Mouse (Mus musculus): ENCODE results near the gene Slc25a38. TPM values are rescaled to one million over a fixed set of nuclear protein-coding genes. Genes with fewer than 3 reads are reported as not detected.

The Slc25a38 gene
- polyA plus RNA-seq (2015; fragmentation: Nextera tagmentation; extraction: Ambion mirVana) = 48.1 and 48.6 TPM in 2 replicates

DNA sequence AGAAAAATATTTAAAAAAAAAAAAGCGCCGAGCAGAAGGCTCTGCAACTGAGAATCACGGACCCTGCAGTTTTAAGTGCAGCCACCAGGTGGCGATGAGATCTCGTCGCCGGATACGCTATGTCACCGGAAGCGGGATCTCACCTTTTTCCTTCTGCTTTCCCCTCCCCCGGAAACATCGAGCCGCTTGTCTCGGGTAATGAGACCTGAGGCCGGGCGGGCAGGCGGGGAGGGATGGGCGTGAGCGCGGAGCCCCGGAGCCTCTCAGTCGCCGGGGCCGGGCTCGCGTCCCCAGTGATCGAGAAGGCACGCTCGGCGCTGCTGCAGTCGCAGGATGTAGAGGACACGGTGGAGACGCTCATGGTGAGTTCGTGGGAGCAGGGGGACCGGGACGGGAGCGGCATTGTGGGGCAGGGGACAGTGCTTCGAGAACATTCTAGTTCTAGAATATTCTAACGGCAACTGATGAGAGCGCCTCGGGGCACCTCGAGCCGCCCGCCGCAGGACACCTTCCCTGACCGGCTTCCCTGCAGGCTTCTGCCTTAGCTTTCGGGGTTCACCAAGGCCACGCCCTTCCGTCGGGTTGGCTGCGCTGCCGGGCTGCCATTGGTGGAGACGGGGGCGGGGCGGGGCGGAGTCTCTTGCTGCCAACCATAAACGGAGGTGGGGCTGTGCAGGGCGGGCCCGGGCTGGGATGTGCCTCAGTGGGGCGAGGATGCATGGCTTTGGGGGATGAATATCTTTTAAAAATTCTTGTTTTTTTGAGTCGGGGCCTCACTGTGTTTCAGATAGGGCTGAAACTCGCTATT lies at the start of gene Slc25a38:
Slc25a38 (plus strand) TSS at position 164 of the 808 bp plus-strand sequence.
- Histone ChIP-seq H3K9ac (ENCODE audit: low read depth, low read length) (peak within 1 kb of the TSS; percentile 90), H3K4me2 (ENCODE audit: low read length) (peak within 1 kb of the TSS; percentile 72), H3K9me3 (ENCODE audit: control insufficient read depth, low read length) (no peaks in the 10 kb centered on the region), H3K27me3 (replicated peaks; ENCODE audit: control insufficient read depth, insufficient read depth, low read length) (no peaks in the 10 kb centered on the region), H3K4me3 (ENCODE audit: low read length) (peak within 1 kb of the TSS; percentile 90), H3K27ac (ENCODE audit: low read depth, low read length) (peak within 1 kb of the TSS; percentile 97), H3K4me1 (ENCODE audit: control insufficient read depth, insufficient read depth, low read depth, low read length) (no peaks in the 10 kb centered on the region; the same call in 1 of the 2 replicates), H3K36me3 (ENCODE audit: control insufficient read depth, insufficient read depth, low read length) (no peaks in the 10 kb centered on the region)
- peak; percentile 97 for ATAC-seq
- under 1% methylated on average over 58 of the region's 62 CpGs for WGBS

- 75% methylated on average over 4 of the region's 4 CpGs for WGBS
- H3K9me3 ChIP-seq (ENCODE audit: control insufficient read depth, low read length) = no peaks in the 10 kb centered on the region
- no peak overlapping the region for H3K9ac ChIP-seq (ENCODE audit: low read depth, low read length)
- H3K4me1 ChIP-seq (ENCODE audit: control insufficient read depth, insufficient read depth, low read depth, low read length) = no peaks in the 10 kb centered on the region
- H3K27me3 ChIP-seq (replicated peaks; ENCODE audit: control insufficient read depth, insufficient read depth, low read length) = no peaks in the 10 kb centered on the region; the same call in 1 of the 2 replicates
- H3K4me2 ChIP-seq (ENCODE audit: low read length) = no peak overlapping the region
- no peak overlapping the region for H3K27ac ChIP-seq (ENCODE audit: low read depth, low read length)
- no peak overlapping the region for H3K4me3 ChIP-seq (ENCODE audit: low read length)
- ATAC-seq = no peak
- H3K36me3 ChIP-seq (ENCODE audit: control insufficient read depth, insufficient read depth, low read length) = no peaks in the 10 kb centered on the region
Measured at GRCm38 (mm10) chr9:120064317-120064716, 45.9 kb upstream of the Slc25a38 start.

GRCm38 (mm10) chr9:120067609-120068008 lies 42.6 kb upstream of the Slc25a38 start:
- Histone ChIP-seq H3K4me1 (ENCODE audit: control insufficient read depth, insufficient read depth, low read depth, low read length) (no peaks in the 10 kb centered on the region), H3K27ac (ENCODE audit: low read depth, low read length) (no peak overlapping the region), H3K4me3 (ENCODE audit: low read length) (no peak overlapping the region), H3K27me3 (replicated peaks; ENCODE audit: control insufficient read depth, insufficient read depth, low read length) (no peaks in the 10 kb centered on the region; the same call in 1 of the 2 replicates), H3K9ac (ENCODE audit: low read depth, low read length) (no peak overlapping the region), H3K4me2 (ENCODE audit: low read length) (no peak overlapping the region), H3K36me3 (ENCODE audit: control insufficient read depth, insufficient read depth, low read length) (no peaks in the 10 kb centered on the region), H3K9me3 (ENCODE audit: control insufficient read depth, low read length) (no peaks in the 10 kb centered on the region)
- WGBS = 82% methylated on average over 2 of the region's 2 CpGs
- ATAC-seq = no peak

DNA sequence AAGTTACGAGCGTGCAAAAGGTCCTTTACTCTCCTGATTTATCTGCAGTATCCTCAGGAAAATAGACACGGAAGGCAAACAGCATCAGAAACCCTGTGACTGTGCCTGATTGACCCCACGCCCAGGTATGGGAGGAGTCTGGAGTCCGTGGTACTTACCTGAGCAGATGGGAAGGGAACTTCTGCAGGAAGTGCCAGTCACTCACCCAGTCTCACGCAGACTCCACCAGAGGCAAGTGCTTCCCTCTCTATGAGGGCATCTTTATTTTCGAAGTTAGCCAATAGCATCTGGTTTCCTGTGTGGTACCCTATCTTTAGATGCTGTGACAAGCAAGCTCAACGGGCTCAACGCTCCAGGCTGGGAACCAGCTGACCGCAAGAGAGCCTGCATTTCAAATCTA lies 42.1 kb upstream of the Slc25a38 start:
- ATAC-seq = no peak
- Histone ChIP-seq H3K36me3 (ENCODE audit: control insufficient read depth, insufficient read depth, low read length) (no peaks in the 10 kb centered on the region), H3K27ac (ENCODE audit: low read depth, low read length) (no peak overlapping the region), H3K9ac (ENCODE audit: low read depth, low read length) (no peak overlapping the region), H3K4me2 (ENCODE audit: low read length) (no peak overlapping the region), H3K9me3 (ENCODE audit: control insufficient read depth, low read length) (no peaks in the 10 kb centered on the region), H3K4me1 (ENCODE audit: control insufficient read depth, insufficient read depth, low read depth, low read length) (no peaks in the 10 kb centered on the region), H3K4me3 (ENCODE audit: low read length) (no peak overlapping the region), H3K27me3 (replicated peaks; ENCODE audit: control insufficient read depth, insufficient read depth, low read length) (no peaks in the 10 kb centered on the region; the same call in 1 of the 2 replicates)
- 73% methylated on average over 10 of the region's 10 CpGs for WGBS

- no peak for ATAC-seq
- no peaks in the 10 kb centered on the region for H3K36me3 ChIP-seq (ENCODE audit: control insufficient read depth, insufficient read depth, low read length)
- H3K9me3 ChIP-seq (ENCODE audit: control insufficient read depth, low read length) = no peaks in the 10 kb centered on the region
- H3K4me1 ChIP-seq (ENCODE audit: control insufficient read depth, insufficient read depth, low read depth, low read length) = no peaks in the 10 kb centered on the region
- no peak within 1 kb of the TSS for H3K27ac ChIP-seq (ENCODE audit: low read depth, low read length)
- no peak within 1 kb of the TSS for H3K9ac ChIP-seq (ENCODE audit: low read depth, low read length)
- WGBS = 87% methylated on average over 11 of the region's 11 CpGs
- no peak within 1 kb of the TSS for H3K4me3 ChIP-seq (ENCODE audit: low read length)
- H3K27me3 ChIP-seq (replicated peaks; ENCODE audit: control insufficient read depth, insufficient read depth, low read length) = no peaks in the 10 kb centered on the region; the same call in 1 of the 2 replicates
- H3K4me2 ChIP-seq (ENCODE audit: low read length) = no peak within 1 kb of the TSS
Measured at GRCm38 (mm10) chr9:120069779-120070178, 40.4 kb upstream of the Slc25a38 start, which contains the start of gene Cx3cr1. Gene Cx3cr1, minus strand, starts transcription at chr9:120069879.

DNA sequence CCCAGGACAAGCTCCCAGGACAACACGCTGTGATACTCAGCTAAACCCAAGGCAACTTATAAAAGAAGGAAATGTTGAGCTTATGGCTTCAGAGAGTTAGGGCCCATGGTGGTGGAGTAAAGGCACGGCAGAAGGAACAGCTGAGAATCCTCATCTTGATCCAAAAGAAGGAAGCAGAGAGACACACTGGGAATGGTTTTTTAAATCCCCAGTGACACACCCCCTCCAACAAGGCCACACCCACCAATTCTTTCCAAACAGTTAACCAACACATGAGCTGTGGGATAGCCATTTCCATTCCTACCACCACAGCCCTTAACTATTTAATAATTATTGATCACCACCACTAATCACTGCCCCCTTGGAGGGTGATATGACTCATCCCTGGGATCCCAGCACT lies 38.9 kb upstream of the Slc25a38 start:
- Histone ChIP-seq H3K4me2 (ENCODE audit: low read length) (no peak overlapping the region), H3K36me3 (ENCODE audit: control insufficient read depth, insufficient read depth, low read length) (no peaks in the 10 kb centered on the region), H3K9ac (ENCODE audit: low read depth, low read length) (no peak overlapping the region), H3K4me1 (ENCODE audit: control insufficient read depth, insufficient read depth, low read depth, low read length) (no peaks in the 10 kb centered on the region), H3K27me3 (replicated peaks; ENCODE audit: control insufficient read depth, insufficient read depth, low read length) (no peaks in the 10 kb centered on the region; the same call in 1 of the 2 replicates), H3K9me3 (ENCODE audit: control insufficient read depth, low read length) (no peaks in the 10 kb centered on the region), H3K27ac (ENCODE audit: low read depth, low read length) (no peak overlapping the region), H3K4me3 (ENCODE audit: low read length) (no peak overlapping the region)
- ATAC-seq = no peak
- WGBS = 71% methylated on average over 2 of the region's 2 CpGs

DNA sequence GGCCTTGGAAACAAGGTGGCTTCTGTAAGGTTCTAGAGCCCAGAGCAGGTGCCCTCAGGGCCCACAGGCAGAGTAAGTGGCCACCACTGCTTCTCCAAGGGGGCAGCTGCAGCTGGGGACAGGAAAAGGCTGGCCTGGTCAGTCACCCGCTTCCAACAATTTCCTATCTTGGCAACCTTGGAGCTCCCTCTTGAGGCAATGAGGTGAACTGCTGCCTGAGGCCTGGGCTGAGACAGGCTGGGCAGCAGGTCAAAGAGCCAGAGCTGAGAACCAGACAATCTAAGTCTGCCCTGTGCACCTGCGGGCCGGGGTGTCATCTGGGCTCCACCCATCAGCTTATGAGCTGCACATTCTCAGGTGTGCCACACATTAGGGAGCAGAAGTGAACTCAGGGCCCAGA lies 37.0 kb upstream of the Slc25a38 start:
- no peak for ATAC-seq

GRCm38 (mm10) chr9:120074516-120074915 lies 35.7 kb upstream of the Slc25a38 start:
- Histone ChIP-seq H3K27me3 (replicated peaks; ENCODE audit: control insufficient read depth, insufficient read depth, low read length) (no peaks in the 10 kb centered on the region), H3K4me2 (ENCODE audit: low read length) (no peak overlapping the region), H3K36me3 (ENCODE audit: control insufficient read depth, insufficient read depth, low read length) (no peaks in the 10 kb centered on the region), H3K4me1 (ENCODE audit: control insufficient read depth, insufficient read depth, low read depth, low read length) (no peaks in the 10 kb centered on the region), H3K4me3 (ENCODE audit: low read length) (no peak overlapping the region), H3K9ac (ENCODE audit: low read depth, low read length) (no peak overlapping the region), H3K9me3 (ENCODE audit: control insufficient read depth, low read length) (no peaks in the 10 kb centered on the region), H3K27ac (ENCODE audit: low read depth, low read length) (no peak overlapping the region)
- ATAC-seq = no peak
- WGBS = 92% methylated on average over 7 of the region's 7 CpGs

More for the DNA sequence above, 37.0 kb upstream of the Slc25a38 start:
- Histone ChIP-seq H3K4me2 (ENCODE audit: low read length) (no peak overlapping the region), H3K27me3 (replicated peaks; ENCODE audit: control insufficient read depth, insufficient read depth, low read length) (no peaks in the 10 kb centered on the region; the same call in 1 of the 2 replicates), H3K36me3 (ENCODE audit: control insufficient read depth, insufficient read depth, low read length) (no peaks in the 10 kb centered on the region), H3K9me3 (ENCODE audit: control insufficient read depth, low read length) (no peaks in the 10 kb centered on the region), H3K4me3 (ENCODE audit: low read length) (no peak overlapping the region), H3K9ac (ENCODE audit: low read depth, low read length) (no peak overlapping the region), H3K27ac (ENCODE audit: low read depth, low read length) (no peak overlapping the region), H3K4me1 (ENCODE audit: control insufficient read depth, insufficient read depth, low read depth, low read length) (no peaks in the 10 kb centered on the region)
- 22% methylated on average over 3 of the region's 3 CpGs for WGBS

GRCm38 (mm10) chr9:120078241-120078640 lies 31.9 kb upstream of the Slc25a38 start:
- Histone ChIP-seq H3K27ac (ENCODE audit: low read depth, low read length) (no peak overlapping the region), H3K36me3 (ENCODE audit: control insufficient read depth, insufficient read depth, low read length) (no peaks in the 10 kb centered on the region), H3K4me3 (ENCODE audit: low read length) (no peak overlapping the region), H3K27me3 (replicated peaks; ENCODE audit: control insufficient read depth, insufficient read depth, low read length) (no peaks in the 10 kb centered on the region), H3K4me1 (ENCODE audit: control insufficient read depth, insufficient read depth, low read depth, low read length) (no peaks in the 10 kb centered on the region), H3K9ac (ENCODE audit: low read depth, low read length) (no peak overlapping the region), H3K9me3 (ENCODE audit: control insufficient read depth, low read length) (no peaks in the 10 kb centered on the region), H3K4me2 (ENCODE audit: low read length) (no peak overlapping the region)
- ATAC-seq = no peak
- 93% methylated on average over 3 of the region's 3 CpGs for WGBS

Measured in hindbrain, embryonic 16.5 days (tissue).